Mouse (Mus musculus): Measurements from ENCODE around the gene Sh2b1.
A peak's percentile ranks its signal among the peaks of the same experiment; 100 is the strongest.

Gene Sh2b1

GRCm38 (mm10) chr7:126474486-126474955 is 703 bp downstream of the Sh2b1 start:
- DNase-seq (ENCODE audit: low spot score in 2 of 2) = no peak

GRCm38 (mm10) chr7:126473470-126474086 is 1.6 kb downstream of the Sh2b1 start:
- no peak for DNase-seq (ENCODE audit: low spot score in 2 of 2)

- DNase-seq (ENCODE audit: low spot score in 2 of 2) = no peak
These were observed 2.5 kb downstream of the Sh2b1 start for GRCm38 (mm10) chr7:126472713-126473112.

- DNase-seq (ENCODE audit: low spot score in 2 of 2) = peak; percentile 71 to 79
These were observed 2.9 kb downstream of the Sh2b1 start for GRCm38 (mm10) chr7:126472306-126472705.

GRCm38 (mm10) chr7:126471853-126472252 is 3.4 kb downstream of the Sh2b1 start:
- no peak for DNase-seq (ENCODE audit: low spot score in 2 of 2)

- no peak for DNase-seq (ENCODE audit: low spot score in 2 of 2)
These were observed 3.9 kb downstream of the Sh2b1 start for GRCm38 (mm10) chr7:126471361-126471760.

- DNase-seq (ENCODE audit: low spot score in 2 of 2) = peak; percentile 80 to 85
These were observed 5.1 kb downstream of the Sh2b1 start for GRCm38 (mm10) chr7:126470077-126470476.

GRCm38 (mm10) chr7:126467834-126468627 is 7.2 kb downstream of the Sh2b1 start:
- DNase-seq (ENCODE audit: low spot score in 2 of 2) = no peak

- peak; percentile 55 to 73 for DNase-seq (ENCODE audit: low spot score in 2 of 2)
These were observed 8.0 kb downstream of the Sh2b1 start for GRCm38 (mm10) chr7:126467271-126467670.

GRCm38 (mm10) chr7:126466707-126467106 is 8.5 kb downstream of the Sh2b1 start:
- no peak for DNase-seq (ENCODE audit: low spot score in 2 of 2)

GRCm38 (mm10) chr7:126466116-126466515 is 9.1 kb downstream of the Sh2b1 start:
- DNase-seq (ENCODE audit: low spot score in 2 of 2) = no peak

- DNase-seq (ENCODE audit: low spot score in 2 of 2) = no peak
These were observed 9.8 kb downstream of the Sh2b1 start for GRCm38 (mm10) chr7:126465246-126466030.

GRCm38 (mm10) chr7:126464836-126465235 is 10.4 kb downstream of the Sh2b1 start:
- DNase-seq (ENCODE audit: low spot score in 2 of 2) = no peak

GRCm38 (mm10) chr7:126464121-126464520 is 11.1 kb downstream of the Sh2b1 start:
- DNase-seq (ENCODE audit: low spot score in 2 of 2) = peak; percentile 43 to 54

GRCm38 (mm10) chr7:126463547-126463946 is 11.7 kb downstream of the Sh2b1 start:
- no peak for DNase-seq (ENCODE audit: low spot score in 2 of 2)

GRCm38 (mm10) chr7:126463004-126463403 is 12.2 kb downstream of the Sh2b1 start, which contains the start of gene Atp2a1:
Atp2a1 (minus strand) TSS chr7:126463108.
- no peak for DNase-seq (ENCODE audit: low spot score in 2 of 2)

GRCm38 (mm10) chr7:126461626-126462025 is 13.6 kb downstream of the Sh2b1 start:
- no peak for DNase-seq (ENCODE audit: low spot score in 2 of 2)

- DNase-seq (ENCODE audit: low spot score in 2 of 2) = no peak
These were observed 14.4 kb downstream of the Sh2b1 start for GRCm38 (mm10) chr7:126460623-126461399.

- DNase-seq (ENCODE audit: low spot score in 2 of 2) = no peak
These were observed 16.2 kb downstream of the Sh2b1 start for GRCm38 (mm10) chr7:126458844-126459618.

GRCm38 (mm10) chr7:126458225-126458624 is 17.0 kb downstream of the Sh2b1 start:
- DNase-seq (ENCODE audit: low spot score in 2 of 2) = no peak

Measured in natural killer cell, adult 2 months (primary cell).